Mouse (Mus musculus): ENCODE results near the gene Nos1ap.

Gene Nos1ap

GRCm38 (mm10) chr1:170292239-170292951, 297.3 kb downstream of the Nos1ap start:
- no peak for DNase-seq (ENCODE audit: low spot score)

GRCm38 (mm10) chr1:170282415-170283129, 307.1 kb downstream of the Nos1ap start:
- DNase-seq (ENCODE audit: low spot score): no peak

- no peak for DNase-seq (ENCODE audit: low spot score)
Observed at GRCm38 (mm10) chr1:170277016-170277415, 312.6 kb downstream of the Nos1ap start, which contains the start of gene Sh2d1b1. Gene Sh2d1b1 (plus strand): TSS chr1:170277320.

GRCm38 (mm10) chr1:170273252-170273651, 316.4 kb downstream of the Nos1ap start:
- no peak for DNase-seq (ENCODE audit: low spot score)

GRCm38 (mm10) chr1:170270696-170271095, 319.0 kb downstream of the Nos1ap start:
- no peak for DNase-seq (ENCODE audit: low spot score)

GRCm38 (mm10) chr1:170270281-170270680, 319.4 kb downstream of the Nos1ap start:
- no peak for DNase-seq (ENCODE audit: low spot score)

GRCm38 (mm10) chr1:170255560-170255910, 334.1 kb downstream of the Nos1ap start:
- peak; percentile 90 for DNase-seq (ENCODE audit: low spot score)

- DNase-seq (ENCODE audit: low spot score): peak; percentile 24
Observed at GRCm38 (mm10) chr1:170254893-170255559, 334.6 kb downstream of the Nos1ap start.

All from testis, postnatal 14 days (tissue).